Mouse (Mus musculus): ENCODE measurements around the gene Vgll3.

Vgll3 gene

GRCm38 (mm10) chr16:65814918-65815881 is at the start of gene Vgll3:
TSS of gene Vgll3 (plus strand) at chr16:65815257.
- in situ Hi-C loops (cut with MboI, MseI) = no loop called here

DNA sequence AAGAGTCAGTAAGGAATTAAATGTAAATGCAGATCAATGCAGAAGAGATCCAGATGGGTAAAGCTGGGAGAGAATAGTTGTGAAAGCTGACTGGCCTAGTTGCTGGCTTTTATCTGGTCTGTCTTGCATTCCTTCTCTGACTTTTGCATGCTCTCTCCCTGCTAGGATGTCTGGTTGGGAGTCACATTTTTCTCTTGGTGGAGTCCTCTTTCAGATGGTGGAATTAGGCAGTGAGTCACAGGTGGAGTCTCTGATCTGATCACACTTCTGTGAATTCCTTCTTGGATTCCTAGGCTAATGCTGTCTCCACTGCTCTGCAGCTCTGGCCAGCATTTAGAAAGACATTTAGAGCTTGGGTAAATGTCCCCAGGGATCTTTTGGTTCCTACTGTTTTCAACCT is 49.1 kb upstream of the Vgll3 start:
- in situ Hi-C loops (cut with MboI, MseI) = loop anchor here (5.0 kb wide), 1 partner anchor 34 kb away; no protein-coding TSS in a partner anchor

DNA sequence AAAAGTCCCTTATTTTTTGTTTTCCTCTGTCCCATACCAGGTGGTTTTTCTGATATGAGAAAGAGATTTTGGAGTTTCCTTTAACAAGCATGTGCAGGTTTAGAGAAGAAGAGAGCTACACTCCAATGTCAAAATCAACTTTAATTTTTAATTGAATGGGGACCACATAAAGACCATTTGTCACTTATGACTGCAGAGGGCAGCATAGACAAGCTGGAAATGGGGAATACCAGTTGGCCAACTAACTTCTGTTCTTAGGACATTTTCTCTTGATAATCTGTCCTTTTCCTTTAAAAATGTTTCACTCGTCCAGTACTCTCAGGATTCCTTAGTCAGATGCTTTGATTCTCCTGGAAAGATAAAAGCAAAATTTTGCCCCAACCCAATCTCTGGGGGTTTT is 29.1 kb upstream of the Vgll3 start:
- in situ Hi-C loops (cut with MboI, MseI) = no loop called here

DNA sequence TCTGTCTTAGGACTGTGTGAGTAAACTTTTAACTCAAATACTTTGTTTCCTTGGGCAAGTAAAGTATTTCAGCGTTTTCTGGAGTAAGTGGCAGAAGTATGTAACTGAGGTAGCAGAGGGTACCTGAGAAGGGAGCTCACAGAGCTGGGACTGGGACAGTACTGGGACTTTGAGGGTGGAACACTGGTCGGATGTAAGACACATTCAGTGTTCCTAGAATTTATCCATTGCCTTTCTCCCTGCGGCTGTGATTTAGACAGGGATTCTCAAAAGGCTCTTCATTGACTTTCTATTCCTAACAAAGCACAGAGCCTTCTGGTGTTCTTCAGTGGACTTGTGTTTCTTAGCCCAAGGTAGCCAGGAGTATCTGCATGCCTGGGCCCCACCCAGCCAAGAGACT is 1.0 kb downstream of the Vgll3 start:
- in situ Hi-C loops (cut with MboI, MseI) = no loop called here

DNA sequence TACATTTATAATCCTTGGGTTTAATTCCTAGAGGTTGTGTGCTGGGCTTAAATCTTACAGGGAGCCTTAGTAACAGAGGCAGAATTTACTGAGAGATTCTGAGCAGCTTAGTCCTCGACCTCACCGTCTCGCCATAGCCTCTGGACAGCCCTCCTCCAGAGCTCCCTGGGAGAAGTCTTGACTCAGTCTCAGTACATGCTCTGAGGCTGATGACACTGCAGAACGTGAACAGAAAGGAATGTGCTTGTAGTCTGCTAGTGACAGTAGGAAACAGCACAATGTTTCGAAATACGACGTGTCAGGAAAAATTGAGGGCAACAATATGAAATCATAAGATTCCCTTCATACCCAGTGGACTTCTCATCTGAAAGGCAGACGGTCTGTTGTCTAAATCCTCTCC is 3.7 kb downstream of the Vgll3 start:
- in situ Hi-C loops (cut with MboI, MseI) = no loop called here

- in situ Hi-C loops (cut with MboI, MseI) = no loop called here
Measured at GRCm38 (mm10) chr16:65820803-65821202, 5.7 kb downstream of the Vgll3 start.

DNA sequence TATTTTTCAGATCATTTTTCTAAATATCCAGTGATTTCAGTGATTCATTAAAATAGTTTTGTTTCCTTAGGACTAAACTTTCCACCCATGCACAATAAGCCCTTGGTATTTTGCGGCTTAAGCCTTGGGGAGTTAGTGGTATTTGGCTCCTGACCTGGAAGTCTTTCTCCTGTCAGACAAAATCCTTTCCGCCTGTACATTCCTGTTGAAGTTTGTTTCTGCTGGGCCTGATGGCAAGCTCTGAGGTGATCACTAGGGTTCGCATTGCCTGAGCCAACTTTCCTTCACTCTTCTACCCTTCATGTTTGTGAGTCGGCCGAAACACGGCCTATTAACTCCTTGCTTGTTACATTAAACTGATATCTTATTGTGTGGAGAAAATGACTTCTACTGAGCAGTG is 8.7 kb downstream of the Vgll3 start:
- in situ Hi-C loops (cut with MboI, MseI) = no loop called here

- in situ Hi-C loops (cut with MboI, MseI) = no loop called here
Measured at GRCm38 (mm10) chr16:65828141-65828565, 13.1 kb downstream of the Vgll3 start.

DNA sequence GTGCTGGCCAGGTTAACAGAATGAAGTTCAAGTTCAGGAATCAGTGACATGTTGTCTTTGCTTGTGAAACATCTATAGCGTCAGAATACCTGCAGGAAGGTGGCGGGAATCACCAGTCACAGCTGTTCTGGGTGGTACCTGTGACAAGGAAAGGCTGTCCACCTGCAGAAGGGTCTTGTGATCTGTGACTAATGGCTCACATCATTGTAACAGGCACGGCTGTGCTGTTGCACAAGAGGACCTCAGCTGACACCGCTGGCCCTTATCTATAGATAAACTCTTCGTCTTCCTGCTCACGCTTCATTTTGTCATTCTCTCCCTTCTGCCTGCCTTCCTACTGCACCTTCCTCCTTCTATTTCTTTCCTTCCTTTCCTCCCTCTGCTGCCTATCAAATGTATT is 14.0 kb downstream of the Vgll3 start:
- in situ Hi-C loops (cut with MboI, MseI) = no loop called here

GRCm38 (mm10) chr16:65834721-65835120 is 19.7 kb downstream of the Vgll3 start:
- in situ Hi-C loops (cut with MboI, MseI) = no loop called here

DNA sequence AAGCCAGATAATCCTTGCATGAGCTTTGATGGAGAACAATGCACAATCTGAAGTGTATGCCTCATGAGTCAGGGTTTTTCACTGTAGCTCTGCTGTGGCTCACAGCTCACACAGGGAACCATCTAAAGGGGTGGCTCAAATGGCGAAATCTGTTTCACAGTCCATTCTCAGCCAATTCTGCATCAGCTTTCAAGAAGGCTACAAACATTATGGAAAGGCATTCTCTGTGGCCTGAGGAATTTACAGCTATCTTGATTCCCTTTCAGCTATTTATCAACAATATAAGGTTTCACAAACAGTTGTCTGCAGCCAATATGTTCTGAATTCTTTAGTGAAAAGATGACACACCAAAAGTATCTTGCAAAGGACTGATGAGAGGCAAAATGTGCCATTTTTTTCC is 35.1 kb downstream of the Vgll3 start:
- in situ Hi-C loops (cut with MboI, MseI) = no loop called here

GRCm38 (mm10) chr16:65864471-65864870 is 49.4 kb downstream of the Vgll3 start:
- in situ Hi-C loops (cut with MboI, MseI) = no loop called here

DNA sequence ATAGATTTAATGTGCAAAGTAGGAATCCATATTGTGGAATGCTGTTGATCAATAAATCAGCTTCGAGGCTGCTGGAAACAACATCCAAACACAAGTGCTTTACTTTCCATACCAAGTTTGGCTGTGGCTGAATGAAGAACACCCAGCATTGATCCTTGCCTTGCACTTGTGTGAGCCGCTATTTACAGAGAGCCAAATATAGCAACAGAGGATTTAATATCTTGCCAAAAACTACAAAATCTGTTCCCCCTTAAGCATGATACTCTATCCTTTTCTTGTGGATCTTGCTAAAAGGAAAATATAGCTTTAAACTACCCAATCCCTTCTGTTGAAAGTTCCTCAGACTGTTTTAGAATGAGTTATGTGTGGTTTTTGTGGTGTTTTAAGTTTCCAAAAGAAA is 52.9 kb downstream of the Vgll3 start:
- in situ Hi-C loops (cut with MboI, MseI) = no loop called here

DNA sequence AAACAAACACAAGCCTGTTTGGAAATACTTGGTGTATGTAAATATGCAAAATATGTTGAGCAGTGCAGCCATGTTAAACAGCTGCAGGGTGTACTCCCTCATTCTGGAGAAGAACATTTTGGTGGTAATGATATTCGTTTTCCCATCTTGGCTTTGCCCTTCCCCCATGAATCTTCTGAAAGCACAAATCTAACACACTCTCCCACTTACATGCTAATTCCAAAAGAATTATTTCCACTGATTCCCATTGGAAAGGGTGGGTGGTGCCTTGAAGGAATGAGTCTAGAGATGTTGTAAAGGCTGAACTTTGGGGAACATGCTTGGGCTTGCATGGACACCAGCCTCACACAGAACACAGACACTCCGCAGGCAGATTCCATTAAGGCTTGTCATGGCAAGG is 53.9 kb downstream of the Vgll3 start:
- in situ Hi-C loops (cut with MboI, MseI) = no loop called here

DNA sequence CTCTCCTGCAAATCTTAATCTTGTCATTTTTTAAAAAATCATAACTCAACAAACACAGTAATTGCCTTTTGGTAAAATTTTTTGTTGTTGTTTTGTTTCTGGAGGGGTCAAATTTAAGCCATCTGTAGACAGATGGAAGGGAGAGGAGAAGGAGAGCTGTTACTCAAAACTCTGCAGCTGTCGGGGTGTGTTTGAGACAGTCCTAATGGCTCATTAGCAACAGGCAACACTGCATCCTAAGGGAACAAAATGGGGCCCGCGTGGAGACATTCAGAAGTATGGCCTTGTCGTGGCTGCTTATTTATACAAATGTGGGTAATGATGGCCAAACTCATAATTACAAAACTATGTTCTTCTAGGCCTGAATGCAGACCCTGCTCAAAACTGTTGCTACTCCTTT is 73.9 kb downstream of the Vgll3 start:
- in situ Hi-C loops (cut with MboI, MseI) = no loop called here

All from T-helper 1 cell (primary cell).